Mouse (Mus musculus): ENCODE results near the gene Adam8.

Adam8 gene

GRCm38 (mm10) chr7:139979011-139979719 lies 13.2 kb downstream of the Adam8 start:
- DNase-seq (ENCODE audit: extremely low spot score) = no peak

DNA sequence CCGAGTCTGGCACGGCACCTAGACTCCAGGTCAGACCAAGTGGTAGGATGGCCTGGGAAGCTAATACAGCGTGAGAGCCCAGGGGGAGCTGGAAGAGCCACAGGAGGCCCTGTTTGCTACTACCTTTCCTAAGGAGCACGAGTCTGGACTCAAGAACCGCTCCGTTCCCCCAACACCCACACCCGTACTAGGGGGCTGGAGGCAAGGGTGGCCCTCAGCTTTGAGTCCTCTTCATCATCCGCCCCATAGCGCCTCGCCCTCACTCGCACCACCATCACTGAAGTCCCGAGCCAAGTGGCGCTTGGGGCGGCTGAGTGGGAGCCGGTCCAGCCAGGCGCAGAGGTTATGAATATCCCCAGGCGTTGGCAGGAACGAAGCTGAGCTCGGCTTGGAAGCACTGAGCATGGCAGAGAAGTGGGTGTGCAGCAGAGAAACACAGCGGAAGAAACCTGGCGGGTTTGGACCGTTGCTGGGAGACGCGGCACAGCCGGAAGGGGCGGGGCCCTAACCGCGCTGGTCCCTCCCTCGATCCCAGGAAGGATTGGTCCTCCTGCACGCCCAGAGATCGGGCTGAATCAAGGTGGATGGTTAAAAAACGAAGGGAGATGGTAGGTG lies 14.0 kb downstream of the Adam8 start, which contains the start of gene 6430531B16Rik:
6430531B16Rik (minus strand) TSS at position 478 of the 615 bp plus-strand sequence.
- peak; percentile 77 for DNase-seq (ENCODE audit: extremely low spot score)

- no peak for DNase-seq (ENCODE audit: extremely low spot score)
Observed at GRCm38 (mm10) chr7:139975471-139975870, 16.9 kb downstream of the Adam8 start.

- no peak for DNase-seq (ENCODE audit: extremely low spot score)
Observed at GRCm38 (mm10) chr7:139974307-139974706, 18.1 kb downstream of the Adam8 start.

- no peak for DNase-seq (ENCODE audit: extremely low spot score)
Observed at GRCm38 (mm10) chr7:139972923-139973331, 19.4 kb downstream of the Adam8 start.

DNA sequence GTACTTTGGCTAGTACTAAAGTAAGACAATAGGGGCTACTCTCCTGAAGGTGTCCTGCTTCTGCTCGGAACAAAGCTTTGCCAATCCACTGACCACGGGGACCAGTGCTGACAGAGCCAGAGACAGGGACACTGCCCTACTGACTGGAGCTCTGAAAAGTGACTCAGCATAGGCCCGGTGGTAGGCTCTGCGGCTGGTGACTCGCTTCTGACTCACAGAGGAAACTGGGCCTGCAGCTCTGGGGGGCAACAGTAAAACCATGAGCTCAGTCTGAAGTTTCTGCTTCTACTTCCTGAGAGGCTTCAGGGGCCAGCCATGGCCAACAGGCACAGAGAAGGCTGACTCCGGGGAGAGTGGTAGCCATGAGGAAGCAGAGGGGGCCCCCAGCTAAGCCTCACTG lies 20.9 kb downstream of the Adam8 start:
- no peak for DNase-seq (ENCODE audit: extremely low spot score)

GRCm38 (mm10) chr7:139970979-139971378 lies 21.4 kb downstream of the Adam8 start:
- DNase-seq (ENCODE audit: extremely low spot score) = no peak

DNA sequence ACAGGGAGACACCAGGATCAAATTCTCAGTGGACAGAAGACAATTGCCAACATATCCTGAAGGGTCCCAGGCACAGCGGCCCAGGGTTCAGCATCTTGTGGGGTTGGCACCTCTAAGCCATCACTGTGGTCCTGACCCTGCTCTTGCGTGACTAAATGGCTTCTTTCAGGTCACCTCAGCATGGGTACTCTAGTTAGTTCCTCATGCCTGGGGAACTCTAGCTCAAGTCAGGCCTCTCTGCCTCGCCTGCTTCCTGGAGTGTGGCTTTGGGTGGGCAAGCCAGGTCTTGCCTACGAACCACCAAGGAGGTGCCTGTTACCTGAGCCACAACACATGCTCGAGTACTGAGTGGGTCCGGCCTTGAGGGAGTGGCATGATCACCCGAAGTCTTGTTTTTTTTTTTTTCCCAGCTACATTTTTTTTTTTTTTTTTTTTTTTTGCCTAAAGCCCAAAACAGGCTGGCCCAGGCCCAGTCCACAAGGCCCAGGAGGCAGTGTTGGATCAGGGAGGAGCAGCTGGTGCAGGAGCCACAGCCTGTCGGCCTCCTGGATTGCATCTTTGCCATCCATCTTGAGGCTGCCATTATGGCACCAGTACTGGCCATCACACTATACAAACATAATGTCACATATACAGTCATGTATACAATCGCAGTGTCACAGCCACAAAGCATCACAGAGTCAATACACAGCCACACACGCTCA lies 22.0 kb downstream of the Adam8 start:
- no peak for DNase-seq (ENCODE audit: extremely low spot score)

DNA sequence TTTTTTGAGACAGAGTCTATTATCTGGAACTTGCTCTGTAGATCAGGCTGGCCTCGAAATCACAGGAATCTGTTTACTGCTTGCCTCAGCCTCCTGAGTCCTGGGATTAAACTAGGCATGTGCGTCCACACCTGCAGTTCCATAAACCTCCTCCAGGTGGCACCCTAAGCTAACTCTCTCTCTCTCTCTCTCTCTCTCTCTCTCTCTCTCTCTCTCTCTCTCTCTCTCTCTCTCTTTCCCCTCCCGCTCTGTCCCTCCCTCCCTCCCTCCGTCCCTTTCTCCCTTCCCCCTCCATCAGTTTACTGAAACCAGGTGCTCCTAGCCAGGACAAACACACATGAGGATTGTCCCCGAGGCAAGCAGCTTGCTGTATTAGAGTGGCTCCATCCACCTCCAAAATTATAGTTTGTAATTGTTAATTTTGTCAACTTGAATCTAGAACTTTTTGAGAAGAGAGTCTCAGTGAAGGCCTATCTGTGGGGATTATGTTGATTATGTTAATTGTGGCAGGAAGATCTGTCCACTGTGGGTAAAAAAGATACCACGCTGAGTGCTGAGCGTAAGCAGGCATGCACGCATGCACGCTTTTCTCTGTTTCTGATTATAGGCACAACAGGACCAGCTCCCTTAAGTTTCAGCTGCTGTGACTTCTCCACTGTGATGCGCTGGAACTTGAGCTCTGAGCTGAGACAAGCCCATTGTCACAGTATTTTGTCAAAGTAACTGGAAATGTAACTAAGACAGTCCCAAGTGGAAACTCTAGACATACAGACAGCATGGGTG lies 22.8 kb downstream of the Adam8 start:
- peak; percentile 78 for DNase-seq (ENCODE audit: extremely low spot score)

- DNase-seq (ENCODE audit: extremely low spot score) = no peak
Observed at GRCm38 (mm10) chr7:139968428-139968827, 23.9 kb downstream of the Adam8 start.

DNA sequence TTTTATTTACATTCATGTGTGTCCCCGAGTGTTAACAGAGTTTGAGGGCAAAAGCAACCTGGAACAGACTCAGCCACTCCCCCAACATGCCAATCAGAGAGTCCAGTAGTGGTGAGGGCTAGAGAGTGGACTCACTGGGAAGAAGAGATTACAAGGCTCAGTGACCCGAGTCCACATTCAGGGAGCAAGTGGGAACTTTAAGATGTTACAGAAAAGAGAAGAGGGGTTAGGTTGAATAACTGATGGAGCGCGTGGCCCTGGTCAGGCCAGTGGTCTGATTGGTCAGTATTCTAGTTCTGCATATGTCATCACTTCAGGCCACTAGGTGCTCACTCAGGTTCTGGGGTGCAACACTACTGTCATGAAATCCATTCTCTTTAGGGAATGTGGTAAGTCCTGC lies 25.2 kb downstream of the Adam8 start:
- DNase-seq (ENCODE audit: extremely low spot score) = no peak

DNA sequence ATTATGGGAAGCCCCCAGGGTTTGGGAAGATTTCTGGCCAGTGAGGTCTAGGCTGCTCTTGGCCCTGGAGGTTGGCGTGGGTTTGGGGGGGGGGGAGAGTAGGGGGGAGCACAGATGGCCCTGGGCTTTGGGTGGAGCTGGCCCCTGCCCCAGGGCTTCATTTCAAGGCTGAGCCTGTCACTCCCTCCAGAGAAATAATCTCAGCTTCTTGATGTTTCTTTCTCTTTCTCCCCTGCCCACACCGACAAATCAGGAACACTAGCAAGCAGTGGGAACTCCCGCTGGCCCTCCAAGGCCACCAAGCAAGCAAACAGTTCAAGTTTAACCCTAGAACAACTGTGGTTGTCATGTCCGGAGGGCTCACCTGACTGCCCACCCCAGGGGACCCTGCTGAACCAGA lies 28.5 kb downstream of the Adam8 start:
- DNase-seq (ENCODE audit: extremely low spot score) = no peak

DNA sequence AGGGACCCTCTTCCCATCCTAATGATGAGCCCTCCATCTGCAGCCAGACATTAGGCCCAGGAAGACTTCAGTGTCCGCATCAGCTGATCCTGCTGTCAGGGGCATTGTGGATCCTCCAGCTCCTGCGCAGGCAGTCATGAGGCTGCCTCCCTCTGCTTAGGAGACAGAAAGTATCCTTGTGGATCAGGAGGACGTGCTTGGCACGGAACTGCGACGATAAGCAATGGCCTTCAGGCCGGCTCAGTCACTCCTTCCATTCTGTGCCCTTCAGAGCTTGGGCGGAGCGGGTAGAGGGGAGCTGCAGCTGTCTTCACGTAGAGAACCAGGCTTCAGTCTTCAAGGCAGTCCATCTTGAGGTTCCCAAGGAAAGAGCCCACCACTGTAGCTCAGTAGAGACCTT lies 31.2 kb downstream of the Adam8 start:
- DNase-seq (ENCODE audit: extremely low spot score) = no peak

- DNase-seq (ENCODE audit: extremely low spot score) = no peak
Observed at GRCm38 (mm10) chr7:139957958-139958357, 34.4 kb downstream of the Adam8 start.

- no peak for DNase-seq (ENCODE audit: extremely low spot score)
Observed at GRCm38 (mm10) chr7:139957437-139957836, 34.9 kb downstream of the Adam8 start.

DNA sequence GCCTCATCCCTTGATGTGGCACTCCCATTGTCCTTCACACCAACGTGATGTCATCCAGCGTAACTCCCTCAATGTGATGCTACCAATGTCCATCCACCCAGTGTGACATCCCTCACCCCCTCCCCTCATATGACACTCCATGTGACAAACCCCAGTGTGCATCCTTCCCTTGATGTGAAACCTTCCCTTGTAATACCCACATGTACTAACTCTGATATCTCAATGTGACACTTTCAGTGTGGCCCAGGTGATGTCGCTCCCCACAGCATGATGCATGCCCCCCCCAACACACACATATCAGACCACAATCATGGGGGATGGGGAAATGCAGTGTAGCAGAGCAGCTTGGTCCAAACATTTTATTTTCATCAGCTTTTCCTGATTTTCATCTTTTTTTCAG lies 35.7 kb downstream of the Adam8 start:
- no peak for DNase-seq (ENCODE audit: extremely low spot score)

GRCm38 (mm10) chr7:139955505-139955904 lies 36.9 kb downstream of the Adam8 start:
- no peak for DNase-seq (ENCODE audit: extremely low spot score)

GRCm38 (mm10) chr7:139951991-139952633 lies 40.2 kb downstream of the Adam8 start:
- DNase-seq (ENCODE audit: extremely low spot score) = peak; percentile 42

DNA sequence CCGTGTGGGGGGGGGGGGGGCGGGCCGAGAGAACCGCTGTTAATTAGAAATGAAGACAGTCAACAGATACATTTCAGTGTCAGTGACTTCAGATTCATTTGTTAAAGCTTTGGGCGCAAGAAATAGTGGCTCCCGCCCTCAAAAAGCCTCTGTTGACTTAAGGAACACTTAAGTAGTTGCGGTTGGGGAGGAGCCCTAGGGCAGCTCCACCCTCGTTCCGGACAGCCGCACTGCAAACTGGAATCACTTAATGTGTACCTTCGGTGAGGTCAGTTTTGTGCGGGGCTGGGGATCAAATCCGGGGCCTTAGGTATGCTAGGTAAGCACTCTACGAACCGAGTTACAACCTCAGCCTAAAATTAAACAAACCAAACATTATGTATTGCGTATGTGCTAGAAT lies 41.3 kb downstream of the Adam8 start:
- DNase-seq (ENCODE audit: extremely low spot score) = peak; percentile 33

DNA sequence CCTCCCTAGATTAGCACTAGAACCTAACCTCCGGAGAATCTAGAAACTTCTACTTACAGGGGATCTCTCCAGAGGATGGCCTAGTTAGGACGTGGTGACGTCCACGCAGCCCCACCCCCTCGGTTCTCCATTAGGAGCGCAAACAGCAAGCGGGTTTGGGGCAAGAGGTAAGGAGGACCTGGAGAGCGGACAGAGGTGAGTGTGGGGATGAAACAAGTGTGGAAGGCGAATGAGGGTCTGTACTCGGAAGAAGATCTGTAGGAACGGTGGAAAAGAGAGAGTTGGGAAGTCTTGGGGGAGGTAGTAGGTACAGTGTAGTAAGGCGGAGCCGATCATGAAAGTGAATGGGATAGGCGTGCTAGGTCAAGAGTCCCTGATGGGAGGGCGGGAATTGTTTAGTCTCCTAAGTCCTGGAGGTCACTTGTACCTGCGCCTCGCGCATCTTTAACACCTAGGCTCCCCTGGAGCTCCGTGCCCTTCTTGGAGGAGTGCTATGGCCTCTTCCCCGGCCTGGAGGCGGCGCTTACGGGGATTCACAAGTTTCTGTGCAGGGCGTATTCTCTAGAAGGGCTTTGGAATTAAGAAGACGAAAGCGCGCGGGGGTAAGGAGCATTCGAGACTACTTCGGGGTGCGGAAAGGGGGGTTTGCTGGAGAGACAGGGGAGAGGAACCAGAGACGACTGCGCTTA lies 41.9 kb downstream of the Adam8 start:
- peak; percentile 66 for DNase-seq (ENCODE audit: extremely low spot score)

DNA sequence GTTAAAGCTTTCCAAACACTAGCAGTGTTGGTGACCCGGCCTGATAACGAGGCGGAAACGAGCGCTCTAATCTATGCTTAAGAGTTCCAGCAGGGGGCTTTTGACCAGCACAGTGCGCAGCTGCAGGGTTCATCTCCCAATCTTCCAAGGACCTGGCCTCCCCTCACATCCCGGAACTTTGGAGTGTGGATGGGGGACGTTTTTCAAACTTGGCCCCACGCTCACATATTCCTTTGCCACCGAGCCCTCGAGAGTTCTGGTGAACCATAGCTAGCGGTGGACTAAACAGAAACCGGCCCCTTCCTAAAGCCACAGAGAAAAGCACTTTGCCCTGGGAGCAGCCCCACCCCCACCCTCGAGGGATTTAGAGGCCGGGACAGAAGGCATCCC lies 42.5 kb downstream of the Adam8 start:
- DNase-seq (ENCODE audit: extremely low spot score) = no peak
